Mouse (Mus musculus) bone marrow, adult 2 months (tissue): ENCODE measurements around the gene 2410137M14Rik.

Experiments used
- CTCF ChIP-seq: fragments of 200-500 bp; IDR thresholded peaks from 2 replicates; pipeline ENCODE4 v1.5.1; 2011; ENCODE audit warnings: low read length, control low read depth; ENCODE audit not compliant: control insufficient read depth, insufficient read depth
- POLR2A ChIP-seq: fragments of 200-500 bp; IDR thresholded peaks from 2 replicates; pipeline ENCODE4 v1.6.1; 2011; ENCODE audit warnings: low read depth, mild to moderate bottlenecking, control low read depth, low read length, borderline replicate concordance; ENCODE audit not compliant: control insufficient read depth

DNA sequence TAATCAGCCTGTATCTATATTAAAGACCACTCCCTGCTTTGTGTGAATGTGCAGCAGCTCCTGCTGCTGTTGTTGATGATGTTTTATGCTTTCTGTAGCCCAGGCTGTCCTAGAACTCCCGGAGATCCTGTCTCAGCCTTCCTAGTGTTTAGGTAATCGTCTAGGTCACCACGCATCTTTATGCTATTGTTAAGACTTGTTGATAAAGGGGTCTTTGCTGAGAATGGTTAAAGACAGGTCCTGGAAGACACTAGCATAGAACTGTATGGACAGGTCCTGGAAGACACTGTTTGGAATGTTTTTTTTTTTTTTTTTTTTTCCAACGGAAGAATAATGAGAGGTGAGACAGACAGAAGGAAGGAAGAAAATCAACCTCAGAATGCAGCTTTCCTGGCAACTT lies 22.3 kb upstream of the 2410137M14Rik start:
- TF ChIP-seq POLR2A (no peak), CTCF (no peak)
